Mouse (Mus musculus): ENCODE data around the gene Sv2c. TPM values are rescaled to one million over a fixed set of nuclear protein-coding genes. Genes with fewer than 3 reads are reported as not detected.

Sv2c gene
- polyA plus RNA-seq, 1 experiment from 2014 or later: 9.6 TPM

DNA sequence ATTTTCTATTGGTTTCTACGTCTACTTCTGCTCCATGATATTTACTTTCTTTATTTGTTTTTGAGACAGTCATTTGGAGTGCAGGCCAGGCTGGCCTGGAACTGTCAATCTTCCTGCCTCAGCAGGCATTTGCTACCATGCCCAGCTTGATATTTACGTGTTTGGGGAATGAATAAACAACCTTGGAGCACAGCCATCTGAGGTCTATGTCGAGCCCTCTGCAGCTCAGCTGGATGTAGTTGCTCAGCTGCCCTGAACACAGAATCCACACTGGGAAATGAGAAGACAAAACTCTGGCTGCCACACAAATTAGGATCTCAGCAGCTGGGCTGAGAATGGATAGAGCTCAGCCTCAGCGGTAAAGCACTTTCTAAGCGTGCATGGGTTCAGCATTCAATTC, 191.6 kb downstream of the Sv2c start:
- H3K9ac ChIP-seq (ENCODE audit: low read length): no peak overlapping the region
- no peak for DNase-seq (ENCODE audit: low spot score)

DNA sequence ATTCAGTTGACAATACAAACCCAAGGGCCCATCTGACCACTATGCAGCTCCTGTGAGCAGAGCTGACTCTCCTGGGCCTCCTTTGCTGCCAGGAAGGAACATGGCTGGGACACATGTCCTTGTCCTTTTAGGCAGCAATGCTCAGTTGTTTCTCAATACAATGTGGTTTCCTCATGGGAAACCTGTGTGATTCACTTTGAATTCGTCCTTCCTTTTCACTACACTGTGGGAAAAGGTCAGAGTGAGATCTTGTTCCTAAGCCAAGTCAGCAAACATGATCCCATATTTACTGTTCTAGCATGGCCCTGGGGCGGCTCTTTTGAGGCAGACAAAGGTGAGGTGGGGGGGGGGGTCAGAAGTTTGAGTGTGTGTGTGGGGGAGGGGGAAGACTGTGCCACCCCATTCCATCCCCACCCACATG, 208.2 kb downstream of the Sv2c start:
- 71% methylated on average over 2 of the region's 2 CpGs for WGBS
- no peak for DNase-seq (ENCODE audit: low spot score)
- Histone ChIP-seq H3K9me3 (ENCODE audit: control insufficient read depth, low read length) (no peaks in the 10 kb centered on the region), H3K4me3 (ENCODE audit: low read depth, low read length) (no peak overlapping the region), H3K4me2 (ENCODE audit: low read depth) (no peak overlapping the region), H3K4me1 (ENCODE audit: control insufficient read depth, insufficient read depth, low read length) (no peaks in the 10 kb centered on the region), H3K27me3 (ENCODE audit: control insufficient read depth, insufficient read depth, low read length) (no peaks in the 10 kb centered on the region), H3K27ac (ENCODE audit: low read depth, low read length) (no peak overlapping the region), H3K9ac (ENCODE audit: low read length) (no peak overlapping the region), H3K36me3 (ENCODE audit: control insufficient read depth, insufficient read depth, low read length) (no peaks in the 10 kb centered on the region)
- no peak for ATAC-seq (ENCODE audit: insufficient read depth, low FRiP score, low TSS enrichment)

More for the DNA sequence above, 191.6 kb downstream of the Sv2c start:
- Histone ChIP-seq H3K36me3 (ENCODE audit: control insufficient read depth, insufficient read depth, low read length) (no peaks in the 10 kb centered on the region), H3K27me3 (ENCODE audit: control insufficient read depth, insufficient read depth, low read length) (no peaks in the 10 kb centered on the region), H3K27ac (ENCODE audit: low read depth, low read length) (no peak overlapping the region), H3K9me3 (ENCODE audit: control insufficient read depth, low read length) (no peaks in the 10 kb centered on the region), H3K4me3 (ENCODE audit: low read depth, low read length) (no peak overlapping the region), H3K4me1 (ENCODE audit: control insufficient read depth, insufficient read depth, low read length) (no peaks in the 10 kb centered on the region), H3K4me2 (ENCODE audit: low read depth) (no peak overlapping the region)
- ATAC-seq (ENCODE audit: insufficient read depth, low FRiP score, low TSS enrichment): no peak
- WGBS: 74% methylated on average over 5 of the region's 5 CpGs

DNA sequence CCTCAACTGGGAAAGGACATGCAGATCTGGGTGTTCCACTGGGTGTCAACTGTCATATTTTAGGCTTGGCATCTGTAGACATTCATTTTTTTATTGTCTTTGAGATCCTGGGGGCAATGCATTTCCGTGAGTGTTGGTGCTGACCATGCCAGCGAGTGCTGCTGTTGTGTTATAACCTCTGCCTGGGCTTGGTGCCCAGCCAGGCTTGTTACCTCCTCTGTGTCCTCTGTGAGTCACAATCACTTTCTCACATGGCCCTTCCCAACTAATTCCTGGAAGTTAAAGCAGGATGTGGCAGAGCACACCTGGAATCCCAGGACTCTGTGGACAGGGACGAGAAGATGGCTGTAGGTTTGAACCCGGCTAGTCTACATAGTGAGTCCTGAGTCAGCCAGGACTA, 209.8 kb downstream of the Sv2c start:
- Histone ChIP-seq H3K4me2 (ENCODE audit: low read depth) (no peak overlapping the region), H3K27me3 (ENCODE audit: control insufficient read depth, insufficient read depth, low read length) (no peaks in the 10 kb centered on the region), H3K36me3 (ENCODE audit: control insufficient read depth, insufficient read depth, low read length) (no peaks in the 10 kb centered on the region), H3K4me1 (ENCODE audit: control insufficient read depth, insufficient read depth, low read length) (no peaks in the 10 kb centered on the region), H3K4me3 (ENCODE audit: low read depth, low read length) (no peak overlapping the region), H3K27ac (ENCODE audit: low read depth, low read length) (no peak overlapping the region), H3K9me3 (ENCODE audit: control insufficient read depth, low read length) (no peaks in the 10 kb centered on the region), H3K9ac (ENCODE audit: low read length) (no peak overlapping the region)
- no peak for DNase-seq (ENCODE audit: low spot score)
- ATAC-seq (ENCODE audit: insufficient read depth, low FRiP score, low TSS enrichment): no peak
- 88% methylated on average over 4 of the region's 4 CpGs for WGBS

DNA sequence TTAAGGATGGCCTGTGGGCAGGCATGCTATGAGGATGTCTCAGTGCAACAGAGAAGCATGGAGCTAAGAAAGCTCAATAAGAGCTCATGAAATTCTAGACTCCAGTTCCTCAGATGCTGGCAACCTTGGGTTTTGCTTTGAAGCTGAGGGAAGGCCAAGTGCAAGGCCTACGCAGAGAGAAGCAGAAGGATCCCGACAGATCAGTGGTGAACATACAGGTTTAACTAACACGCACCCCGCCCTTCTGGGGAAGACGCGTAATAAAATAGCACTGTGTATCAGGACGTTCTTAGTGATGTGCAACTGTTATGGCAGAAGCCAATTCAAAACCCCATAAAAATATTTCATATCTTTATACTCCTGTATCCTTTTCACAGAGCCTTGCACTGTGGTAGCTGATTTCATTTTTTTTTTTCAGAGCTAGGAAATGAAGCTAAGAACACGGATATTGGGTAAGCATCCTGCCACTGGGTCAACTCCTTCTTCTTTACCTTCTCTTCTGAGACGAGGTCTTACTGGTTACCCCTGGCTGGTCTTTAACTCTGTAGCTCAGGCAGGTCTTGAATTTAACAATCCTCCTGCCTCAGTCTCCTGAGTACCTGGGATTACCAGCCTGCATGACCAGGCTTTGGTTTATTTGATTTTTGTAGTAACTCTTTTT, 213.6 kb downstream of the Sv2c start:
- H3K36me3 ChIP-seq (ENCODE audit: control insufficient read depth, insufficient read depth, low read length): no peaks in the 10 kb centered on the region
- H3K4me2 ChIP-seq (ENCODE audit: low read depth): no peak overlapping the region
- no peaks in the 10 kb centered on the region for H3K27me3 ChIP-seq (ENCODE audit: control insufficient read depth, insufficient read depth, low read length)
- ATAC-seq (ENCODE audit: insufficient read depth, low FRiP score, low TSS enrichment) (no peak), DNase-seq (ENCODE audit: low spot score) (no peak)
- no peak overlapping the region for H3K4me3 ChIP-seq (ENCODE audit: low read depth, low read length)
- no peak overlapping the region for H3K9ac ChIP-seq (ENCODE audit: low read length)
- 94% methylated on average over 9 of the region's 9 CpGs for WGBS
- no peaks in the 10 kb centered on the region for H3K9me3 ChIP-seq (ENCODE audit: control insufficient read depth, low read length)
- H3K27ac ChIP-seq (ENCODE audit: low read depth, low read length): no peak overlapping the region
- no peaks in the 10 kb centered on the region for H3K4me1 ChIP-seq (ENCODE audit: control insufficient read depth, insufficient read depth, low read length)

DNA sequence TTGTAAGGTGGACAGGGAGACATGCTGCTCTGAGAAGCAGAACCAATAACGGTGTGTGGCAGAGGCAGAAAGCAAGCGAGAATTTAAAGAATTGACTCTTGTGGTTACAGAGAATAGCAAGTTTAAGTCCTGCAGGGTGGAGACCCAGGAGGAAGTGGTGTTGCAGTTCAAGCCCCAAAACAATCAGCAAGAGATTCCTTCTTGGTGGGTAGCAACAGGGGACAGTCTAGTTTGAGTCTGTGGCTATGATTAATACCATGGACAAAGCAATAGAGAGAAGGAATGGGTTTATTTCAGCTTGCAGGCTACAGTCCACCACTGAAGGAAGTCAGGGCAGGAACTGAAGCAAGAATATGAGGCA, 219.4 kb downstream of the Sv2c start:
- no peak overlapping the region for H3K4me3 ChIP-seq (ENCODE audit: low read depth, low read length)
- H3K4me1 ChIP-seq (ENCODE audit: control insufficient read depth, insufficient read depth, low read length): no peaks in the 10 kb centered on the region
- 94% methylated on average over 2 of the region's 2 CpGs for WGBS
- no peak overlapping the region for H3K9ac ChIP-seq (ENCODE audit: low read length)
- no peaks in the 10 kb centered on the region for H3K27me3 ChIP-seq (ENCODE audit: control insufficient read depth, insufficient read depth, low read length)
- H3K9me3 ChIP-seq (ENCODE audit: control insufficient read depth, low read length): no peaks in the 10 kb centered on the region
- DNase-seq (ENCODE audit: low spot score) (no peak), ATAC-seq (ENCODE audit: insufficient read depth, low FRiP score, low TSS enrichment) (no peak)
- H3K36me3 ChIP-seq (ENCODE audit: control insufficient read depth, insufficient read depth, low read length): no peaks in the 10 kb centered on the region
- H3K4me2 ChIP-seq (ENCODE audit: low read depth): no peak overlapping the region
- H3K27ac ChIP-seq (ENCODE audit: low read depth, low read length): no peak overlapping the region

DNA sequence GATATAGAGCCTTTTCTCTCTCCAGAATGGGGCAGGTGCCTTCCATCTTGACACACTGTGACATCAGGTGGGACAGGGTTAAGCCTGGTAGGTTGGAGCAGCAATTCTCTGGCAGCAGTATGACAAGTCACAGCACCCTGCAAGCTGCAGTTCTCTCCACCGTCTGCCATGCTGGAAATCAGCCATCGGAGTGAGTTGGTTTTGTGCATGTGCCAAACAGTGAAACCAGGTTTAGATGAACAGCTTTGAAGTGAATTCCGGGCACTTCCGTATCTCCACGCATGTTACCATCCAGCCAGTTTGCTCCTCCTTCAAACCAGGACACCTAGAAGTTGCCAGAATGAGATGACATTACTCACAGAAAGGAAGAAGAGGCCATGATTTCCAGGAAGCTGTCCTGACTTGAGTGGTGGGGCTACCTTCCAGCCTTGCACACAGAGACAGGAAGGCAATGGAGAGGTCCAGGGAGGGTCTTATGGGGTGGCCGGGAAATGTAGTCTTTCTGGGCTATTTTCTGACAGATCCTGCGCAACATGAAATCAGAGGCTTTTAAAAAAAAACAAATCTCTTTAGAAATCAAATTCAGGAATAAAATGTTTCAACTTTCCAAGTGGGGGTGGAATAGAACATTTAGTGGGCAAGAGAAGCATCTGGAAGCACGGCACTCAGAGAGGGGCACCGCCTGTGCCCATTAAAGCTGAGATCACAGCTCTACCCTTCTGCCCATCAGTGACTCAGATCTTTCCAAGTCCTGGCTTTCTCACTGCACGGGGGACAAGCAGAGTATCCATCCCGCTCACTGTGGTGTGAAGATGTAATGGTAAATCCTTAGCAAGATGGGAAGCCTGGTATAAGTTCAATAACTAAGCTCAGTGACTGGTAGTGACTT, 220.0 kb downstream of the Sv2c start:
- no peaks in the 10 kb centered on the region for H3K36me3 ChIP-seq (ENCODE audit: control insufficient read depth, insufficient read depth, low read length)
- 92% methylated on average over 11 of the region's 11 CpGs for WGBS
- no peaks in the 10 kb centered on the region for H3K27me3 ChIP-seq (ENCODE audit: control insufficient read depth, insufficient read depth, low read length)
- no peak overlapping the region for H3K4me2 ChIP-seq (ENCODE audit: low read depth)
- no peaks in the 10 kb centered on the region for H3K9me3 ChIP-seq (ENCODE audit: control insufficient read depth, low read length)
- no peaks in the 10 kb centered on the region for H3K4me1 ChIP-seq (ENCODE audit: control insufficient read depth, insufficient read depth, low read length)
- ATAC-seq (ENCODE audit: insufficient read depth, low FRiP score, low TSS enrichment) (no peak), DNase-seq (ENCODE audit: low spot score) (no peak)
- H3K4me3 ChIP-seq (ENCODE audit: low read depth, low read length): no peak overlapping the region
- H3K9ac ChIP-seq (ENCODE audit: low read length): no peak overlapping the region
- no peak overlapping the region for H3K27ac ChIP-seq (ENCODE audit: low read depth, low read length)

DNA sequence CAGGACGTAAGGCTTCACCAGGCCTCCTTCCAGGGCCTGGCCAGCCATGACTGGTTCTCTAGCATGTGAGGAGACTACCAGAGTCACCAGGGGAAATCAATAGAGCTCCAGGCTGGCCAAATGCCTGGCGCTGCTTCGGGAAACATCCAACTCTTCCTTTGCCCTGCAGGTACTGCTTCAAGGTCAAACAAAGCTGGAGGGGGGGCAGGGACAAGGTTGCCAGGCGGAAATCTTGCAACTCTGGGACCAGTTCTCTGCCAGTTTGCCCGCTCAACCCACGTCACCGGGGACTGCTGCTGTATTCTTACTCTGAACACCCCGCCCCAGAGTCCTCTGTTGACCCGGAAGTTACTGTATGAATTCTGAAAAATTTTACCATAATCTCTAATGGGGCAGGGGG, 222.1 kb downstream of the Sv2c start:
- 73% methylated on average over 9 of the region's 9 CpGs for WGBS
- Histone ChIP-seq H3K9ac (ENCODE audit: low read length) (no peak overlapping the region), H3K4me1 (ENCODE audit: control insufficient read depth, insufficient read depth, low read length) (no peaks in the 10 kb centered on the region), H3K4me3 (ENCODE audit: low read depth, low read length) (no peak overlapping the region), H3K36me3 (ENCODE audit: control insufficient read depth, insufficient read depth, low read length) (no peaks in the 10 kb centered on the region), H3K4me2 (ENCODE audit: low read depth) (no peak overlapping the region), H3K9me3 (ENCODE audit: control insufficient read depth, low read length) (no peaks in the 10 kb centered on the region), H3K27ac (ENCODE audit: low read depth, low read length) (no peak overlapping the region), H3K27me3 (ENCODE audit: control insufficient read depth, insufficient read depth, low read length) (no peaks in the 10 kb centered on the region)
- ATAC-seq (ENCODE audit: insufficient read depth, low FRiP score, low TSS enrichment) (no peak), DNase-seq (ENCODE audit: low spot score) (no peak)

DNA sequence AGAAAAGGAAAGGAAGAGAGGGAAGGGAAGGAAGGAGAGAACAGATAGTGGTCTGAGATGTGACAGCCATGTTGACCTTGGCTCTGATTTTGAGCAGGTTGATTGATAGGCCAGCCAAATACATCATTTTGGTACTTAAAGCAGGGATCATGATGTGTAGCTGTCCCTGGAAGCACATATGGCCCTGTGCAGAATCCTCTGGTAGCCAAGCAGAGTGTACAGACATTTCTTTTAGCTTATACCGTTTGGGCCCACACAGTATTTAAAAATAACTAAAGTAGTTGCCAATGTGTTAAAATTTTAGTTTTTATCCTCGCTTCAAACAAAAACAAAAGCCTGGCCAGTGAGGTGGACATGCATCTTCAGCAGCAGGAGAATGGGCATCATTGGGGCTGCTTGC, 223.1 kb downstream of the Sv2c start:
- Histone ChIP-seq H3K9ac (ENCODE audit: low read length) (no peak overlapping the region), H3K4me2 (ENCODE audit: low read depth) (no peak overlapping the region), H3K36me3 (ENCODE audit: control insufficient read depth, insufficient read depth, low read length) (no peaks in the 10 kb centered on the region), H3K27me3 (ENCODE audit: control insufficient read depth, insufficient read depth, low read length) (no peaks in the 10 kb centered on the region), H3K4me1 (ENCODE audit: control insufficient read depth, insufficient read depth, low read length) (no peaks in the 10 kb centered on the region), H3K9me3 (ENCODE audit: control insufficient read depth, low read length) (no peaks in the 10 kb centered on the region), H3K4me3 (ENCODE audit: low read depth, low read length) (no peak overlapping the region), H3K27ac (ENCODE audit: low read depth, low read length) (no peak overlapping the region)
- 81% methylated on average over 2 of the region's 2 CpGs for WGBS
- no peak for DNase-seq (ENCODE audit: low spot score)
- no peak for ATAC-seq (ENCODE audit: insufficient read depth, low FRiP score, low TSS enrichment)
